Comparison of ENCODE assay signal across 8 mouse cellular contexts in genomic region chr5:137531414-137532130, GRCm38 (mm10). TPM values are rescaled to one million over a fixed set of nuclear protein-coding genes. Genes with fewer than 3 reads are reported as not detected.
DNase-seq lines count a peak whose midpoint lies in the region; ATAC-seq lines count a peak whose summit lies in the region.

No protein-coding gene starts in this region.

- no peaks in the 10 kb centered on the region for H3K9me3 ChIP-seq in embryonic facial prominence, embryonic 13.5 days
- no peaks in the 10 kb centered on the region for H3K9me3 ChIP-seq in heart, embryonic 15.5 days (replicated peaks)

- peaks cover 17% of the 10 kb centered on the region for H3K4me1 ChIP-seq in embryonic facial prominence, embryonic 13.5 days
- H3K4me1 ChIP-seq in heart, embryonic 15.5 days (replicated peaks) = peaks cover 40% of the 10 kb centered on the region

- peak overlapping the region; percentile 93 for H3K27ac ChIP-seq in embryonic facial prominence, embryonic 13.5 days
- peak overlapping the region; percentile 94 for H3K27ac ChIP-seq in heart, embryonic 15.5 days
- H3K27ac ChIP-seq in macrophage = peak overlapping the region; percentile 94

- H3K4me3 ChIP-seq in embryonic facial prominence, embryonic 13.5 days = peak overlapping the region; percentile 91
- peak overlapping the region; percentile 82 for H3K4me3 ChIP-seq in heart, embryonic 15.5 days
- peak overlapping the region; percentile 97 for H3K4me3 ChIP-seq in macrophage (ENCODE audit: inconsistent target)

- DNase-seq in embryo, embryonic 11 days = peak; percentile 63
- DNase-seq in embryo, embryonic 9.5 days (ENCODE audit: extremely low spot score) = no peak
- peak; percentile 61 for DNase-seq in NIH3T3 (ENCODE audit: low read depth)
- DNase-seq in layer of hippocampus, postnatal 36 days = peak; percentile 48 to 75
- peak; percentile 72 to 78 for DNase-seq in spleen, postnatal 10 days (ENCODE audit: low spot score in 2 of 2)

- peak overlapping the region; percentile 94 for H3K9ac ChIP-seq in embryonic facial prominence, embryonic 13.5 days
- H3K9ac ChIP-seq in heart, embryonic 15.5 days = peak overlapping the region; percentile 87

- ATAC-seq in embryonic facial prominence, embryonic 13.5 days (ENCODE audit: insufficient number of reproducible peaks, insufficient read depth, low FRiP score, low TSS enrichment, low read depth) = no peak; the same call in 1 of the 2 replicates
- ATAC-seq in heart, embryonic 15.5 days (replicated peaks; ENCODE audit: insufficient number of reproducible peaks, insufficient read depth, low FRiP score, low read depth) = peak; percentile 2; the same call in 1 of the 2 replicates

- peaks cover 55% of the 10 kb centered on the region for H3K79me2 ChIP-seq in macrophage (ENCODE audit: inconsistent target)

- no peaks in the 10 kb centered on the region for H3K27me3 ChIP-seq in embryonic facial prominence, embryonic 13.5 days
- no peaks in the 10 kb centered on the region for H3K27me3 ChIP-seq in heart, embryonic 15.5 days

- H3K4me2 ChIP-seq in embryonic facial prominence, embryonic 13.5 days = peak overlapping the region; percentile 97
- peak overlapping the region; percentile 91 for H3K4me2 ChIP-seq in heart, embryonic 15.5 days

- H3K36me3 ChIP-seq in embryonic facial prominence, embryonic 13.5 days = peaks cover 37% of the 10 kb centered on the region
- H3K36me3 ChIP-seq in heart, embryonic 15.5 days = peaks cover 29% of the 10 kb centered on the region
- H3K36me3 ChIP-seq in macrophage (ENCODE audit: inconsistent target) = peaks cover 37% of the 10 kb centered on the region

- WGBS in embryonic facial prominence, embryonic 13.5 days = 0% methylated on average over 51 of the region's 51 CpGs
- under 1% methylated on average over 51 of the region's 51 CpGs for WGBS in heart, embryonic 15.5 days
- WGBS in macrophage (ENCODE audit: missing documents) = 1% methylated on average over 47 of the region's 51 CpGs

RNA-seq across cellular contexts. Expression of gene Epo, which starts 1.5 kb away (rescaled TPM):
- not detected in 2 replicates for polyA plus RNA-seq in embryonic facial prominence, embryonic 13.5 days (2015; fragmentation: Nextera tagmentation; extraction: Ambion mirVana)
- polyA plus RNA-seq in heart, embryonic 15.5 days (2015; fragmentation: Nextera tagmentation; extraction: Ambion mirVana) = not detected in 2 replicates
- not detected for total RNA-seq in layer of hippocampus, postnatal 36 days (2021)
- not detected for total RNA-seq in macrophage (2018; cell fraction: chromatin; rRNA removed)
- not detected for total RNA-seq in macrophage (2018; cell fraction: cytosol; rRNA removed)
- not detected for total RNA-seq in macrophage (2018; cell fraction: nucleus; rRNA removed)
- not detected in 3 replicates for polyA plus RNA-seq in macrophage (2018)

RNA-seq across cellular contexts. Expression of gene Gnb2, which starts 1.7 kb away (rescaled TPM):
- 360 and 396 TPM in 2 replicates for polyA plus RNA-seq in embryonic facial prominence, embryonic 13.5 days (2015; fragmentation: Nextera tagmentation; extraction: Ambion mirVana)
- polyA plus RNA-seq in heart, embryonic 15.5 days (2015; fragmentation: Nextera tagmentation; extraction: Ambion mirVana) = 244 and 306 TPM in 2 replicates
- total RNA-seq in layer of hippocampus, postnatal 36 days (2021) = 100 to 1,000 TPM; 554 to 565 TPM
- 100 to 1,000 TPM; 153 to 413 (median 282) TPM for total RNA-seq in macrophage (2018; cell fraction: chromatin; rRNA removed)
- 100 to 1,000 TPM; 299 to 454 (median 389) TPM for total RNA-seq in macrophage (2018; cell fraction: cytosol; rRNA removed)
- total RNA-seq in macrophage (2018; cell fraction: nucleus; rRNA removed) = 100 to 1,000 TPM; 187 to 398 (median 299) TPM
- polyA plus RNA-seq in macrophage (2018) = 139 to 347 TPM (median 316 TPM) in 3 replicates

RNA-seq across cellular contexts. Expression of gene Gigyf1, which starts 13.2 kb away (rescaled TPM):
- polyA plus RNA-seq in embryonic facial prominence, embryonic 13.5 days (2015; fragmentation: Nextera tagmentation; extraction: Ambion mirVana) = 16.3 and 17.1 TPM in 2 replicates
- 8.9 and 10.4 TPM in 2 replicates for polyA plus RNA-seq in heart, embryonic 15.5 days (2015; fragmentation: Nextera tagmentation; extraction: Ambion mirVana)
- total RNA-seq in layer of hippocampus, postnatal 36 days (2021) = 10 to 100 TPM; 56.7 to 58.9 TPM
- total RNA-seq in macrophage (2018; cell fraction: chromatin; rRNA removed) = 100 to 1,000 TPM in 20 of 26 experiments, 10 to 100 TPM in 6; 71.0 to 222 (median 122) TPM
- total RNA-seq in macrophage (2018; cell fraction: cytosol; rRNA removed) = 10 to 100 TPM in 24 of 26 experiments, 1 to 10 TPM in 2; 8.2 to 26.3 (median 17.5) TPM
- 100 to 1,000 TPM in 2 of 26 experiments, 10 to 100 TPM in 24; 28.0 to 116 (median 53.6) TPM for total RNA-seq in macrophage (2018; cell fraction: nucleus; rRNA removed)
- 8.7 to 17.9 TPM (median 11.5 TPM) in 3 replicates for polyA plus RNA-seq in macrophage (2018)

RNA-seq across cellular contexts. Expression of gene Actl6b, which starts 21.7 kb away (rescaled TPM):
- 2.8 and 4.5 TPM in 2 replicates for polyA plus RNA-seq in embryonic facial prominence, embryonic 13.5 days (2015; fragmentation: Nextera tagmentation; extraction: Ambion mirVana)
- polyA plus RNA-seq in heart, embryonic 15.5 days (2015; fragmentation: Nextera tagmentation; extraction: Ambion mirVana) = 0.13 and 2.1 TPM in 2 replicates
- 100 to 1,000 TPM; 127 to 138 TPM for total RNA-seq in layer of hippocampus, postnatal 36 days (2021)
- total RNA-seq in macrophage (2018; cell fraction: chromatin; rRNA removed) = not detected
- total RNA-seq in macrophage (2018; cell fraction: cytosol; rRNA removed) = not detected
- not detected for total RNA-seq in macrophage (2018; cell fraction: nucleus; rRNA removed)
- polyA plus RNA-seq in macrophage (2018) = not detected in 3 replicates

RNA-seq across cellular contexts. Expression of gene Pop7, which starts 29.3 kb away (rescaled TPM):
- 48.0 and 56.2 TPM in 2 replicates for polyA plus RNA-seq in embryonic facial prominence, embryonic 13.5 days (2015; fragmentation: Nextera tagmentation; extraction: Ambion mirVana)
- 37.4 and 38.6 TPM in 2 replicates for polyA plus RNA-seq in heart, embryonic 15.5 days (2015; fragmentation: Nextera tagmentation; extraction: Ambion mirVana)
- total RNA-seq in layer of hippocampus, postnatal 36 days (2021) = 10 to 100 TPM; 32.5 to 37.0 TPM
- 10 to 100 TPM in 1 of 26 experiments, 1 to 10 TPM in 25; 2.6 to 10.1 (median 5.6) TPM for total RNA-seq in macrophage (2018; cell fraction: chromatin; rRNA removed)
- 10 to 100 TPM; 17.5 to 26.2 (median 20.6) TPM for total RNA-seq in macrophage (2018; cell fraction: cytosol; rRNA removed)
- 10 to 100 TPM in 12 of 26 experiments, 1 to 10 TPM in 14; 4.6 to 17.1 (median 9.2) TPM for total RNA-seq in macrophage (2018; cell fraction: nucleus; rRNA removed)
- 7.6 to 26.0 TPM (median 19.4 TPM) in 3 replicates for polyA plus RNA-seq in macrophage (2018)
